Mouse (Mus musculus) ZHBTc4 (cell line): ENCODE data around the gene Stxbp3.

Experiments used
- DNase-seq: peaks from one replicate; pipeline ENCODE4 v3.0.0-alpha.2; 2011; ENCODE audit warnings: low read depth, low spot score

Gene Stxbp3

DNA sequence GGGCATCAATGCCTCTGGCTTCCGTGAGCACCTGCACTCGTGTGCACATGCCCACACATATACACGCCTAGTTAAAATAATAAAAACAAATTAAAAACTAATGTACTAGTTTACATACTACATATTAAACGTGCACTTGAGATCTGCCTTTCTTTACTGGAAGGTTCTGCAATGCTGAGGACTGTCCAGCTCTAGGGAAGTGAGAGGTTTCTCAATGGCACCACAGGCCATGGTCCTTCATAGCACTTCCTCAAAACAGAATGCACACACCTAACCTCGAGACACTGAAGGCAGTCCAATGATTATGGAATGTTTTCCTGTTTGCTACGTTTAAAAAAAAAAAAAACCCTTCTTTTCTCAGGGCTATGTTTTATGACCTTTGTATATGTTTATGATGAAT lies 42.6 kb downstream of the Stxbp3 start:
- no peak for DNase-seq

DNA sequence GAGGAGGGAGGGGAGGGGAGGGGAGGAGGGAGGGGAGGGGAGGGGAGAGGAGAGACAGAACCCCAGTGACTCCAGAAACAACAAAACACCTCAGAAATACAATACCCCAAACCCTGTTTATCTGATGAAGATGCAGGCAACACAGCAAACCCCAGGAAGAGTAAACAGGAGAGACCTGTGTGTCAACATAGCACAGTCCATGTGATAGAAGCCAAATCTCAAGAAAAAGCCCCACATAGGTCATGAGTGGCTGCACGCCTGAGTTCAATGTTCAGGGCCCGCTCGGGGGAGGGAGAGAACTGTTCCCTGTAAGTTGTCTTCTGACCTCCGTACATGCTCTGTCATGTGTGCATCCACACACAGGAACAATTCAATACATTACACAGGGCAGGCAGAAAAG lies 43.9 kb downstream of the Stxbp3 start:
- DNase-seq = no peak

DNA sequence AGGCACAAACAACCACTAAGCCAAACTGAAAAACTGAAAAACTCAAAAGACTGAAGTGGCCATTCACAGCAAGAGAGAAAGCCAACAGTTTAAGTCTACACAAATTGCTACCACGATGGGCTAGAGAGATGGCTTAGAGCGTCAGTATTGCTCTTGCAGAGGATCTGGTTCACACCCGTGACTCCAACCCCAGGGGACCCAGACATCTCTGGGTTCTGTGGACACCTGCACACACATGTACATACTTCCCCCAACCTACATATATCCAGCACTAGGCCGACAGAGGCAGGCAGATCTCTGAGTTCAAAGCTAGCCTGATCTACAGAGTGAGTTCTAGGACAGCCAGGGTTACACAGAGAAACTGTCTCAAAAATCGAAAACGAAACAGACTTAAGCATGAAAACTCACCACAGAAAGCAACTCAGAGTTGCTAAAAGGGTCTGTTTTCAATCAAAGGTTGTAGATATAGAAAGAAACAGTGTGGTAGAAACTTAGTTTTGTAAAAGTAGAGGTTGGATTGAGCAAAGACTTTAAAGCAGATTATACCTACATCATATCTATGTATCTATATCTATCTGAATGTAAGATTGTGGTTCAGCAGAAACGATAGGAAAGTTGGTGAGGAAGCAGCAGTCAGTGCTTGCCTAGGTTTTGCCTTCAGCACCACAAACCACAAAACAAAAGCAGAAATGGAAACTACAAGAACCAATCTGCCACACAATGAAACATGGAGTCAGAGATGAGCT lies 44.6 kb downstream of the Stxbp3 start:
- no peak for DNase-seq

DNA sequence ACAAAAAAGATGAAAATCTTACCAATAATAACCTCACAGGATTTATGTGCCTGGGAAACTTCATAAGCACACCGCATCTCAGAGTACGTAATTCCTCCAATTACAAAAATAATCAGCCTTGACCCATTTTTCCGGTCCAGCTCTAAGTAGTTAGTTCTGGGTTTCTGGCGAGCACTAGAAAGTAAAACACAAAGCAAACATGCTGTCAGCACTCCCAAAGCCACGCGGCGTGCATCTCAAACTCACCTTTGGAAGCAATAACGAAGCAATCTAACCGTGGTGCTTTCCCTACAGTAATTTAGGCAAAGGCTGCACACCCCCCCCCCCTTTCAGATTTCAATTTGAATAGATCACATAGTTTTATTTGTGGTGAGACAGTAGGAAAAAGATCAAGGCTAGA lies 45.5 kb downstream of the Stxbp3 start:
- no peak for DNase-seq

DNA sequence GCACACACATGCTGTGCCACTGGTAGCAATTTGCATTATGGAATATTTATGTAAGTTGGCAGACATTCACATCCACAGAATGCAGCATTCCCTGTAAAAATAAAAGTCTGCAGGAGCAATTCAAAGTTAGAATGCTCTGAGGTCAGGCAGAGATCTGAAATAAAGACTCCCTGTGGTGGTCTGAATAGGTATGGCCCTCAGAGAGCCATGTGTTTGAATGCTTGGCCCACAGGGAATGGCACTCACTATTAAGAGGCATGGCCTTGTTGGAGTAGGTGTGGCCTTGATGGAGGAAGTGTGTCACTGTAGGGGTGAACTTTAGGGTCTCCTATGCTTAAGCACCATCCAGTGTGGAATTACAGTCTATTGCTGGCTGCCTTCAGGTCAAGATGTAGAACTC lies 47.9 kb downstream of the Stxbp3 start:
- peak; percentile 37 for DNase-seq

DNA sequence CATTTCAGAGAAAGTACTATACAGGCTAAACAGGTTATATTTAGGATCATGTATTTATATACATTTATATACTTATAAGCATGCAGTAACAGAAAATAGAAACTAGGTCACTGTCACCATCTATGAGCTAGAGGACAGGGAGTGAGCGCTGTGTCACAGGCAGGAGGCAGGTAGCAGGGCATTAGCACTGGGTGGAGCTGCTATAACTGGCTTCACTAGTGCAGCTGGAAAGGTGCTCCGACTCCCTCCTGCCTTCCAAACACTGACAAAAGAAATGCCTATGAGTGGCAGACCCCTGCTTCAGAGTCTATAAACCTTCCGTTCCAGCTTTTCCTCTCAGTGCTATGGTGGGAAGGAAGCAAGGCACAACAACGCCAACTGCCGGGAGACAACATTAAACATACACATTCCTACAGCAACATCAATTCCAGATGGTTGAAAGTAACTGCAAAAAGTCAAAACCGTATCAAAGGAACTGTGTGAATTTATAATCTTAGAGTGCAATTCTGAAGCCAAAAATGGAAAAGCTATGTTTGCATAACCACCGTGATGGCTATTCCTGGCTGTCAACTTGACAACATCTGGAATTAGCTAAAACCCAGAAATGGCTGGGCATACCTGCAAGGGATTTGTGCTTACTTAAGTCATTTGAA lies 49.1 kb downstream of the Stxbp3 start:
- no peak for DNase-seq

DNA sequence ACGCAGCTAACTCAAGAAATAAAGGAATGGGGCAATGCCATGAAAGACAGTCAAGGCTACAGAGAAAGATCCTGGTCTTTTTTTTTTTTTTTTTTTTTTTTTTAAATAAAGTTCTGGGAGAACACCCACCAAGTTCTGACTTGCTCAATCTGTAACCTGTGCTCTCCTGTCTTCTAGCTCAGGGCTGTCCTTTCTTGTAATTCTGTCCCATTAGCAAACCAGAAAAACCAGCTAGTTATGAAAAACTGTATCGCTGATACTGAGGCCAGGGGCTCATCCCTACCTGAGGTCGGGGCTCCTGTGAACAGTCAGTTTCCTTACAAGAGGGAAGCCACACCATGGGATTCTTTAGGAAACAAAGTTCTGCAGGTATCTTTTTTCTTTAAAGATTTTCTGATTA lies 49.8 kb downstream of the Stxbp3 start:
- no peak for DNase-seq

DNA sequence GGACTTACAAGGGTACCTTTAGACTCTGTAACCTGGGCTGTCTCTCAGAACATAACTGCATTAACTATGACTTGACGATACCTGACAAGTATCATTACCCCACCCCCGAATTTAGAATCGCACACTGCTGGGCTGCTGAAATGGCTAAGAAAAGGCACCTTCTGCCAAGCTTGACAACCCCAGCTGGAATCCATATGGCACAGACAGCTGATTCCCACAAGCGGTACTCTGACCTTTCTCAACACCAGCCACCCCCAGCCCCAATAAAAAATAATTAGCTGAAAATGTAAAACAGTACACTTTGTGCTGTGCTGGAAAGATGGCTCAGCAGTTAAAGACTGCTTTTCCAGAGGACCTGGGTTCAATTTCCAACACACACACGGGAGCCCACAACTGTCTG lies 51.0 kb downstream of the Stxbp3 start:
- no peak for DNase-seq

DNA sequence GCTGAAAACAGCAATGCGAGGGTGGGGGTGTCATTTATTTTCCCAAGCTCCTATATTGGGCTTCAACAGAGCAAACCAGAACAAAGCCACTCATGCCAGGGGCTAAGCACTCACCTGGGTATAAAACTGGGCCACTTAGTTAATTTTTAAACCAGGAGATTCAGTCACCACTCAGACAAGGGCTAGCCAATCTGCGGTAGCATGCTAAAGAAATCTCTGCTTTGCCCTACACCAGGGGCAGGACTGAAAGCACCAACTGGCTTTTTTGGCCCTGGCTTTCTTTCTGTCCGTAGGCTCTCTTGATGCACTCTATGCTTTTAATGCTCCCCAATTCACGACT lies 51.9 kb downstream of the Stxbp3 start:
- no peak for DNase-seq

DNA sequence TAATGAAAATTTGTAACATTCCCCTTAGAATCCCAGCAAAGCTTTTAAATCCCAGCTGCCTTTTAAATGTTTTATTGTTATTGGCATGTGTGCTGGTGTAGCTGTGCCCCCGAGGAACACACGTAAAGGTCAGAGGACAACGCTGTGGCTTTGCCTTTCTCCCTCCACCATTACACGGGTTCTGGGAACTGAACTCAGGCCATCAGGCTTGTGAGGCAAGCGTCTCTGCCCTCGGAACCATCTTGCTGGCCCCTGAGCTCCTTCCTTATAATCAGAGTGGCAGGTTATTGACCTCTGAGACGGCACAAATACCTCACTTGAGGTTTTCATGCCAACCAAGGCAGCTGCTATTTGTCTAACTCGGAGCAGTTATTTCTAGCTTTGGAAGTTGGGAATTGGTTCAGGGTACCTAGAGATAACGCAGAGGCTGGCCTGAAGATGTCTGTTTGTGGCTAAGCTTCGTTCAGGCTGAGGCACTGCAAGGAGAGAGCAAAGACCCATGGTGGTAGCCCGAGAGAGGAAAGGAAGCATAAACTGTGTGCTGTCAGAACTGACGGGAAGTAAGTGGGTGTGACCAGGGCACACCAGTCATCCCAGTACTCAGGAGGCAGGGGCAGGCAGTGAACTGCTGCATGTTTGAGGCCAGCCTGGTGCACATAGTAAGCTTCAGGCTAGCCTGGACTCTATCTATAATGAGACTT lies 52.4 kb downstream of the Stxbp3 start:
- DNase-seq = no peak

DNA sequence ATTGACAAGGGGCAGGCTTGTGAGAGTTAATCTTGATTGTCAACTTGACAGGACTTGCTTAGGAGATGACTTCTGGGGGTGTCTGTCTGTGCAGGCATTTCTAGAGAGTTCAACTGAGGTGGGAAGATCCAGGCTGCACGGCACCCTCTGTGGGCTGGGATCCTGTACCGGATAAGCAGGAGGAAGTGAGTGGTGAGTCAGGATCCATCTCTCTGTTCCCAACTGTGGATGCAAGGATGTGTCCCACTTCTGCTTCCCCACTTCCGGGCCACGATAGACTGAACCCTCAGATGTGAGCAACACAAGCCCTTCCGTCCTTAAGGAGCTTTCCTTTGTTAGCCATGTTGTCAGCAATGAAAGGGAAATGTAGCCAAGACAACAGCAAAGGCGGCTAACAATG lies 53.8 kb downstream of the Stxbp3 start:
- DNase-seq = no peak

DNA sequence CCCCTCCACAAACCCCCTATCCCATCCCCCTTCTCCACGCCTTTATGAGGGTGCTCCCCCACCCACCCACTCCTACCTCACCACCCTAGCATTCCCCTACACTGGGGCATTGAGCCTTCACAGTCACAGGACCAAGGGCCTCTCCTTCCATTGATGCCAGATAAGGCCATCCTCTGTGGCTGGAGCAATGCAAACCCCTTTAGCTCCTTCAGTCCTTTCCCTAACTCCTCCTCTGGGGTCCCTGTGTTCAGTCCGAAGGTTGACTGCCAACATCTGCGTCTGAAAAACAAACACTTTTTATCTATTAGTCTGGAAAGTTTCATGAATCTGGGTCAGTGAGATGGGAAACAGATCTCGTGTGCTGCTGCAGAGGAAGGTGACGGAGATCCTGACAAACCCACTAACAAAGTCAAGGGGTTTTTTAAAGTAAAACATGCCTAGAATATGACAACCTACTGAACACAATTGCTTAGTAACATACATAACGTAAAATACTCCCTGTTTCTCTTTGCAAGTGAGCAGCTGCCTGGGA lies 57.9 kb downstream of the Stxbp3 start:
- no peak for DNase-seq

DNA sequence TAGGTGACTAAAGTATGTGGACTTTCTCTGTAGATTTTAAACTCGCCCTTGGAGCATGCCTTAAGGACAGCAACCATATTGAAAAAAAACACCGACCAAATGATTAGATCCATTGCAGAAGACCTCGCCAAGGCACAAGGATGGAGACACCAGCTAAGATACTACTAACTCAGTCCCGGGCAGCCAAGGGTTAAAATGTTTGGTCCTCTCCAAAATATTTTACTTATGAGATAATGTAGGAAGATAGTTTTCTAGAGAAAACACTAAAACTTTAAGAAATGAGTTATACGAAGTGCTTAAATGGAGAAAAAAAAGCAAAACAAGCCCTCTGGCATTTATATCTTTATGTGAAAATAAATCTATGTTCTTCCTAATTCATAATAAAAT lies 58.4 kb downstream of the Stxbp3 start:
- no peak for DNase-seq

DNA sequence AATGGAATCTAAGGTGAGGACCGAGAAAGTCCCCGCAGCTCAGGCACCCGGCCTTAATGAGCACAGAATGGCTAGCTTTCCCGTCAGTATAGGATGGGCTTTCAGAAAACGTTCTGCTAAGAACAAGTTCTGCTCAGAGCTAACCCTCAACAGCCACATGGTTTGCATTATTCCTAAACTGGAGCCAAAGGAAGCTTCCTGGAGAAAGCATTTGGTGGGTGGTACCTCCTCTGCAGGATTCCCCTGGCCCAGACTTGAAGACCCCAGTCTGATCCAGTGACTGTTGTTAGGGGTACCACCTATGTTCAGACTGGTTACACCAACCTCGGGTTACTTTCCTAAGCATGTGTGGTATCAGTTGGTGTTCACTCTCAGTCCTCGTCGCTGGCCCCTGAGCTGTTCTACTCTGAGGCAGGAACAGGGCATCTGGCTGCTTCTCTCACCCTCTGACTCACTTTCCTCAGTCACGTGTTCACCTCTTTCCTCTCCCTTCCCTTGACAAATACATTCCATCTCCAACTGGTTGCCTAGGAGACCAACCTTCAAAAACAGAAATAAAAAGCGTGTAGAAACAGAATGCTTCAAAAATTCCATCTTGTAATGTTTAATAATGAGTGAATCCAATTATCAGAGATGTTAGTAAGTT lies 59.0 kb downstream of the Stxbp3 start:
- DNase-seq = no peak

DNA sequence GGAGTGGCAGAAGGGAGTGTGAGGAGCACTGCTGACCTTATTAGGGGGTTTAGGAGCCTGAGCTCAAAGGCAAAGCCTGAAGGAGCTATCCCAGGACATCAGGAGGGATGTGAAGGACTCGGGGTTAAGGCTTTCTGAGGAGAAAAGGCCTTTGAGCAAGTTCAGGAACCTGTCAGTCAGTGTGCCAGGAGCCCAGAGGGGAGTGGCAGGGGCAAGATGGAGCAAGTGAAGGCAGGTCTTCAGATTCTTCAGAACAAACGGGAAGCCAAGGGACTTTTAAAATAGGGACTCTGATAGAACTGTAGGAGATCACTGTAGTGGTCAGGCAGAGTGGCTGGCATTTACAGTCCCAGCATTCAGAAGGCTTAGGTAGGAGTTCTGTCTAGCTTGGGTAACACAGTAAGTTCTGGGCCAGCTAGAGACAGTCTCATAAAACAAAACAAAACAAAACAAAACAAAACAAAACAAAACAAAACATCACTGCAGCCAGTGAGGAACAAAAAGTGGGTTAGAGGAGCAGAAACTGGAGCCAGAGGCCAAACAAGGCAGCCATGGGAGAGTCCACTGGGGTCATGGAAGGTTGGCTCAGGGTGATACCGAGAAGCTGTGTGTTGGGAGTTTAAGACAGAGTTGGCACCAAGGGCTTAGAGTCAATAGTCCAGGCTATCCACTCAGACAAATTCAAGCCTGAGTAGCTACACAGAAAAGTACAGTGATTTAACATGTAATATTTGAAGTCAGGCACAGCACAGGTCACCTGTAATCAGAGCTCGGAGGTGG lies 61.4 kb downstream of the Stxbp3 start:
- DNase-seq = no peak

DNA sequence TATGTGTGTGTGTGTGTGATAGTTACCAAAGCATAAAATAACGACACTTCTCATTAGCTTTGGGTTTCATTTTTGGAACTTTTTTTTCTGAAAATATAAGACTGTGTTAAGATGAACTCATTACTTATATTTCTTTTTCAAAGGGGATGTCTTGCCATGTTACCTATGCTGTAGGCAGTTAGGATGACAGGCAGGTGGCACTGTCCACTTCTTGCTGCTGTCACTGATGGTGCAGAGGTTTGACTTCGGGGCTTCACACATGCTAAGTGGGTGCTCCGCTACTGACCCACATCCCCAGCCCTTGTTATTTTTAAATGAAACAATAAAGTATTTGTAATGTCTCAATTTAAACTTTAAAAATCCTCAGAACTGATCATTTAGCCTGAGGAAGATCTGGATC lies 67.5 kb downstream of the Stxbp3 start:
- no peak for DNase-seq

DNA sequence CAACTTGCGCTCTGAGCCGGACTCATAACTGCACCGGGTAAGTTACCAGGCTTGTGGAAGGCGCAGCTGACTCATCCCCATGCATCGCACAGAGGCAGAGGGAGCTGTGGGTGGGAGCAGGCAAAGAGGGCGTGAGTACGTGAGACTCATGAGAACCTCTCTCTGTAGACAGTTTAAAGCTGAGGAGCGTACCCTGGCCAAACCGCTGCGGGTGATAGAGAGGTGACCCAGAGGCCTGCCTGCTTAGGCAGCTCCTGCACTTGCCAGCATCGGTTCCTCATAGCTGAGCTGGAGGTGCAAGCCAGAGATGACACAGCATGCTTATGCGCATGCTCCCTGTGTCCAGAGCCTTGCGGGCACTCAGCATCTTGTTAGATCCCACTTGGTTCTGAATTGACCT lies 68.1 kb downstream of the Stxbp3 start:
- peak; percentile 23 for DNase-seq

DNA sequence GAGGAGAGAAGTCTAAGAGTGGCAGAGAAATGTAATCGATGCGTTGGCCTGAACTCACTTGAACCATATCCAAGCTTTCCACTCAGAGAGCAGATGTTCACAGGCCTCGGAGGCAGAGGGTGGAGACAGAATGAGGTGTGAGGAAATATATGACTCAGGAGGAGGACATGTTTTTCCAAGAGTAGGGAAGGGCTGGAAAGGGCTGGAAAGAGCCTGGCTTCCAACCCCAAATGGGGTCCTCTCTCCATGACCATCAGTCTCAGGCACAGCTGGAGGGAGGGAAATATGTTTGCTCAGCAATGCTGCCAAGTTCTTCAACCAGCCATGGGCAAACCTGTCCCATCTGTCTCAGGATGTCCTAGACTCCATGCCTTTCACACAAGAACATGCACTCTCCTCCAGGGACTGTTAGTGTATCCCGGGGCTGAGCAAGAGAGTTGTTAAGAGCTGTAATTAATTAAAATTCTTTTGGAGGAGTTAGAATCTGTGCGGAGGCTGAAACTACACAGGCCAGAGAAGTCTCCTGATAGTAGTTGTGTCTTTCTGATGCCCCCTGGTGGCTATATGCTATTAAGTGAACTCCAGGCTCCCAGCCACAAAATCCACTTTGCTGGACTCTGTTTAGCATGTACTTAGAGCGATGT lies 69.5 kb downstream of the Stxbp3 start:
- peak; percentile 81 for DNase-seq

DNA sequence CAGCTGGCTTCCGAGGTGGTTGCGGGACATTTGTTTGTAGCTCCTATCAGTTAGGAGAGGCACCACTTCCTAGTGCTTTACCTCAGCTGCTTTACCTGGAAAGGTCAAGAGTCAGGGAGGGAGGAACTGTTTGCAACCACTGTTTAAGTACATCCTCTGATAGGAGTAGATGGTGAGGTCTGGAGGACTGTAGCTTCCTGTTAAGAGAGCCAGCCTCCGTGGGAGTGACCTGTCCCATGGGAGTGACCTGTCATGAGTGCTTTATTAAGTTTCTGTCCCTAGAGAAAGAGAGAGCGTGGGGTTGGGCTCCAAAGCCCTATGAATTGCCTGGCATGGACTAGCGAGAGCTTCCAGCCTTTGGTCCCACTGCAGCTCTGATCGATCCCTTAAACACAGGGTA lies 70.8 kb downstream of the Stxbp3 start:
- no peak for DNase-seq

DNA sequence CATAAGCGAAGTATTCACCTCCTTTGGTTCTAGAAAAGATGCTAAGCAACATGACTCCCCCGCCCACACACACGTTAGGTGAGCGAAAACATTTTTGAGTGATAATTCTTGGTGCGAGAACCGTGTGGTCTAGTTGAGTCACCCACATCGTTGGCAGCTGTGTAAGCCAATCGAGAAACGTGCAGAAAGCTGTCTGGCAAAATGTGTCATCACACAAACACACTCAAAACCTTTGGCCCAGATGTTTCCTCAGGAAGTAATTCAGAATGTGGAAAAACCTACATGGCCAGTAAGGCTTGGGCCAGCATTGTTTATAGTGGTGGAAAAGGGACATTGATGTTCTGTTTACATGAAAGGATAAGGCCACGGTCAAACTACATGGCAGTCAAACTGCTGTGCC lies 72.9 kb downstream of the Stxbp3 start:
- no peak for DNase-seq

DNA sequence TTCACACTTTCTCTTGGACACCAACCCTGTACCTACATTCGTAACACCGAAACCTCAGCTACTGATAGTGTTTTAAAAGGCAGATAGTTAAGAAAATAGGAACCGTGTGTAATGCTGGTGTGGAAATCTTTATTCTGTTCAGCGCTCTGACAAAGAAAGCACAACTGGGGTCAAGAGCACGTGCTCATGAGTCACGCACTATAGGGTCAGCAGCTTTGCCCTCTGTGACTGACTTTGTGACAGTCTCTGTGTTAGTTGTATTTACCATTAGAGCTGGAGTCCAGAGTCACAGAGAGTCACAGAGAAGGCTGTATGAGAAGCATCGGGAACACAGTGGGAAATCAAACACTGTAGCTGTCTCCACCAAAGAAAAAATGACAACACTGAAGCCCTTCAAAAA lies 73.4 kb downstream of the Stxbp3 start:
- no peak for DNase-seq
